Mouse (Mus musculus) CH12.LX (cell line): ENCODE data around the gene Hpse2.

Experiments used
- CTCF ChIP-seq, 2 experiments: IDR thresholded peaks in 1 of 2; conservative IDR thresholded peaks in 1 of 2; 2 replicates each; pipeline ENCODE4 v1.5.1; 2011 to 2012; ENCODE audit warnings: low read depth in 2 of 2, low read length in 2 of 2, improper control_type of control experiment in 1 of 2, inconsistent platforms in 1 of 2, mild to moderate bottlenecking in 1 of 2, moderate library complexity in 1 of 2
- E2F4 ChIP-seq: IDR thresholded peaks from 2 replicates; pipeline ENCODE4 v1.6.1; 2011; ENCODE audit warnings: low read depth, low read length, improper control_type of control experiment; ENCODE audit not compliant: insufficient replicate concordance
- EP300 ChIP-seq: IDR thresholded peaks from 2 replicates; pipeline ENCODE4 v1.6.1; 2011; ENCODE audit warnings: low read length, improper control_type of control experiment
- HCFC1 ChIP-seq: IDR thresholded peaks from 2 replicates; pipeline ENCODE4 v1.6.1; 2012; ENCODE audit warnings: low read depth, mild to moderate bottlenecking, inconsistent platforms, low read length, improper control_type of control experiment
- MAX ChIP-seq: IDR thresholded peaks from 2 replicates; pipeline ENCODE4 v1.6.1; 2011; ENCODE audit warnings: low read length, improper control_type of control experiment
- NELFE ChIP-seq: IDR thresholded peaks from 2 replicates; pipeline ENCODE4 v1.6.1; 2011; ENCODE audit warnings: low read depth, low read length, improper control_type of control experiment
- POLR2A ChIP-seq: IDR thresholded peaks from 2 replicates; pipeline ENCODE4 v1.6.1; 2011; ENCODE audit warnings: low read depth, mild to moderate bottlenecking, improper control_type of control experiment, low read length
- SMC3 ChIP-seq: IDR thresholded peaks from 2 replicates; pipeline ENCODE4 v1.6.1; 2011; ENCODE audit warnings: low read depth, low read length, improper control_type of control experiment
- ZMIZ1 ChIP-seq: IDR thresholded peaks from 2 replicates; pipeline ENCODE4 v1.6.1; 2012; ENCODE audit warnings: low read depth, mild to moderate bottlenecking, inconsistent platforms, low read length, improper control_type of control experiment

DNA sequence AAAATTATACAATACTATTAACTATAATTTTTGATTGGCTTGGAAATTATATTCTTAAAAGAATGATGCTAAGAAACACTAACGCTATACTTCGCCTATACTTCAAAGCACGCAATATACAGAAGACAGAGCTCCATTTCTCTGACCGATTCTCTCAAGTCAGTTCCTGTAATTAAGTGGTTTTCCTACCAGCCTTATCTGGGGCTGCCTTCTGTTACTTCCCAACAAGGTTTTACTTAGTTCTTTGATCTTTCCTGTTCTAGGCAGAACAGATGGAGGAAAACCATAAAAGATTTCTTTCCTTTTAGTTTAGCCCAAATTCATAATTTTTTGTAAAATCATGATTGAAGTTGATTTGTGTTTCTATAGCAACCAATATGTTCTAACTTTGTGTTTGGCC lies 351.8 kb downstream of the Hpse2 start:
- TF ChIP-seq E2F4: no peak
- no peak for TF ChIP-seq CTCF (conservative IDR thresholded peaks at IDR 0.05 in 1 of 2, IDR thresholded peaks at IDR 0.05 in 1 of 2; ENCODE audit: low read depth in 2 of 2, low read length in 2 of 2)
- no peak for TF ChIP-seq ZMIZ1
- TF ChIP-seq POLR2A: no peak
- no peak for TF ChIP-seq EP300
- TF ChIP-seq SMC3: no peak
- no peak for TF ChIP-seq NELFE
- TF ChIP-seq HCFC1: no peak
- TF ChIP-seq MAX: no peak
